Mouse (Mus musculus) heart, adult 2 months (tissue): Measurements from ENCODE around the gene Gpr15.
A peak's percentile ranks its signal among the peaks of the same experiment; 100 is the strongest.

Source experiments
- CTCF ChIP-seq: fragments of 200-600 bp; IDR thresholded peaks from 2 replicates; pipeline ENCODE4 v1.8.1; 2022; ENCODE audit warnings: antibody characterized with exemption, mild to moderate bottlenecking, moderate library complexity
- EP300 ChIP-seq: fragments of 200-500 bp; IDR thresholded peaks from 2 replicates; pipeline ENCODE4 v1.6.1; 2011; ENCODE audit warnings: low read depth, low read length, control low read depth; ENCODE audit not compliant: insufficient read depth

DNA sequence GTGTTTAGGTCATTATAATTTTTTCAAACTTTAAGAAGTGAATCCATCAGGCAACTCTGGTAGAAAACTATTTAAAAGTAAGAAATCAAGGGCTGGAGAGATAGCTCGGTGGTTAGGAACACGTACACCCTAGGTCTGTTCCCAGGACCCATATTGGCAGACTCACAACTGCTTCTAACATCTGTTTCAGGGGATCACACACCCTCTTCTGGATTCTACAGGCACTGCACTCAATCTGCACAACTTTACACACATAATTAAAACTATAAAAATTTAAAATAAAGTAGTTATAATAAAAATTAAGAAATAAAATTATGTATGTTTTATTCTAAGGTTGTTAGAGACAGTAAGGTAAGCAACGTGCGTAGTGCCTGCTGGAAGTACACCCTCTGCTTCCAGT, 19.3 kb upstream of the Gpr15 start:
- no peak for TF ChIP-seq EP300
- peak; percentile 52 for TF ChIP-seq CTCF
